Mouse (Mus musculus): ENCODE data around the gene Nid1.
"Not testable (repeated sequence)": the region's sequence is repeated elsewhere in the genome, so short reads cannot be mapped to it uniquely, and the experiment has no call there.

DNA sequence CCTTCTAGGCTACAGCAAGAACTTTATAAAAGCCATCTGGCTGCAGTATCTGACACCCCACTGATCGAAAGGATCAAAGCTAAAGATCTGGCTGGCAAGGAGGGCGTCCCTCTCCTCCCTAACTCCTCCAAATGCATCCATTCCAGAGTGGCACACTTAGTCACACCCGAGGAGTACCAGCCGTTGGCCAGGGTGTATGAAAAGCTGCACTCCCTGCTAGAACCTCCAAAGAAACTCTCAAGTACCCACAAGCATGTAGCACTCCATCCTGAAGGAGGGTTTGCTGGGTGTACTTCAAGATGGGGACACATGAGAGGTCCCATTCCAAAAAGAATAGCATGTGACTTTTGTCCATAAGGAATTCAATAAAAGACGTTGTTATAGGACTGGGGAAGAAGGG is 34.5 kb upstream of the Nid1 start:
- not testable (repeated sequence) for TF ChIP-seq CTCF (IDR thresholded peaks at IDR 0.05; ENCODE audit: extremely low read depth, insufficient read depth, insufficient read length, insufficient replicate concordance); POLR2A (IDR thresholded peaks at IDR 0.05; ENCODE audit: low read depth, low read length)

All from spleen, adult 2 months (tissue).